Mouse (Mus musculus) right cerebral cortex, postnatal 25 days (tissue): ENCODE data around the gene Vmn2r3.
"Not testable (repeated sequence)": the region's sequence is repeated elsewhere in the genome, so short reads cannot be mapped to it uniquely, and the experiment has no call there.

ENCODE experiments used
- DNase-seq: peaks from one replicate; pipeline ENCODE4 v3.0.0; 2022

Vmn2r3 gene

DNA sequence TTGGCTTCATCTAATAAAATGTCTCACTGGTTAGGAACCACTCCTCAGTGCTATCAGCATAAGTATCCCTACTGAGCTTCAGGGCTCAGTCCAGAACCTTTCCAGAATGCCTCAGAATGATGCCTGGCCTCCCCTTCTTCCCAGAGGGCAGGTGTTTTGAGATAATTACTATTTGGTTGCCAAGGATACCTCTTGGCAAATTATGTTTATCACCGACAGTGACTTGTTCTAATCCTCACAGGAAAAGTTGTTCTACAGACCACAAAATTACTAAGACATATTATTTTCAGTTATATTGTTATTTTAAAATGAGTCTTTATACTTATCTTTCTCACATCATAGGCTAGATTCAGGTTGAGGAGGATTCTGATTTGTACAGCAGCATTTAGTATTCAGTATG, at the start of gene Vmn2r3:
Vmn2r3 (minus strand) TSS at position 101 of the 400 bp plus-strand sequence.
- DNase-seq: no peak

DNA sequence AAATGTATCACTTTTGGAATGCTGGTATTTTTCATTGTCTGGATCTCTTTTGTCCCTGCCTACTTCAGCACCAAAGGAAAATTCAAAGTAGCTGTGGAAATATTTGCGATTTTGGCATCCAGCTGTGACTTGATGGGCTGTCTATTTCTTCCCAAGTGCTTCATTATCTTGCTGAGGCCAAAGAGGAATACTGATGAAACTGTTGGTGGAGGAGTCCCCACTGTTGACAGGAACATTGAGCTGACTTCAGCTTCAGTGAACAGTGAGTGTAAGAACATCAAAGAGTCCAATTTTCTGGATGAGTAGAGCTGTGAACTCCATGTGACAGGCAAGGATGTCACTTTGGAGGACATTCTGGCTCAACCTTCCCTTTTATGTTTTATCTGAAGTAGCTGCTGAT, 43.0 kb upstream of the Vmn2r3 start:
- no peak for DNase-seq

DNA sequence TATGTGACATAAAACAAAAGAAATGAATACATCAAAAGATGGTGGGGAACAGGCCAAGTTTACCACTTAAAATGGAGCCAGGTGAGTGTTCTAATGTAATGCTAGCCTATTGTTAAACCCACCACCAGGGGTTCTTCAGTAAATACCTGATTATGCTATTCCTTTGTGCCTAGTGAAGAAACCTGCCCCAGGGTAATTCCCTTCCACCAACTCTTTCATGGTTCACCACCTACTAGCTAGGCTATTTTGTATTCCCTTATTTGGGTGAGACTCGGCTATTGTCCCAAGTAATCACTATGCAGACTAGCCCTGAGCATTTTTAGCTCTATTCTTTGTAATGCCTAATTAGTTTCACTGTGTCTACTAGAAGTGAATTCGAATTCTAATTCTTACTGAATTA, 32.3 kb upstream of the Vmn2r3 start:
- no peak for DNase-seq

DNA sequence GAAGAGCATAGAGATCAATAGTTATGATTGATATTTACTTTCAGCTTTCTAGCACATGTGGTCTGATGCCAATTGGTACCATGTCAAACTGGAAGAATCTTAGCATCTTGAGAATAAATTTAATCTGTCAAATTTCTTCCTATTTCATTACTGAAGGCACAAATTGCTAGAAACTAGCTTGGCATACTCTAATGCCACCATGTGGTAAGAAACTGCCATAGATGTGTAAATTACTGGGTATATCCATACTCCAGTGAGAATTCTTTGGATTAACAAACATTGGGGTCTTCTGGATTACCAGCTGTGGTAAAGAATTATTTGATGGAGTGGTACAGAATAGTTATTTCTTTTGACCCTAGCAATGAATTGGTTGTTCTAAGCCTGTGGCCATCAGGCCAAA, 17.3 kb upstream of the Vmn2r3 start:
- DNase-seq: no peak

DNA sequence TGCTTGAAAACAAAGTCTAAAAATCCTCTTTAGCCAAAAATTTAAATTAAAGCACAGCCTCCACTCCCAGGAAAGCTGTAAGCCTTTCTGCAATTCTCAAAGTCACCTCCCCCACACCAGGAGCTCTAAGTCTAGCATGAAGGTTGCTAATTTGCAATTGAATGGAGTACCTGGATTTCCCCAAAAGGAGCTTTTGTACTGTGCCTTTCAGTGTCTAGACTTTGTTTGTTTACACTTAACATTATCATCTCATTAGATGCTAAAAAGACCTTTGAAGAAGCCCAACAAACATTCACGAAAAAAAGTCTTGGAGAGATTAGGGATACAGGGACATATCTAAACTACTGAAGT, 23.8 kb downstream of the Vmn2r3 start:
- no peak for DNase-seq

DNA sequence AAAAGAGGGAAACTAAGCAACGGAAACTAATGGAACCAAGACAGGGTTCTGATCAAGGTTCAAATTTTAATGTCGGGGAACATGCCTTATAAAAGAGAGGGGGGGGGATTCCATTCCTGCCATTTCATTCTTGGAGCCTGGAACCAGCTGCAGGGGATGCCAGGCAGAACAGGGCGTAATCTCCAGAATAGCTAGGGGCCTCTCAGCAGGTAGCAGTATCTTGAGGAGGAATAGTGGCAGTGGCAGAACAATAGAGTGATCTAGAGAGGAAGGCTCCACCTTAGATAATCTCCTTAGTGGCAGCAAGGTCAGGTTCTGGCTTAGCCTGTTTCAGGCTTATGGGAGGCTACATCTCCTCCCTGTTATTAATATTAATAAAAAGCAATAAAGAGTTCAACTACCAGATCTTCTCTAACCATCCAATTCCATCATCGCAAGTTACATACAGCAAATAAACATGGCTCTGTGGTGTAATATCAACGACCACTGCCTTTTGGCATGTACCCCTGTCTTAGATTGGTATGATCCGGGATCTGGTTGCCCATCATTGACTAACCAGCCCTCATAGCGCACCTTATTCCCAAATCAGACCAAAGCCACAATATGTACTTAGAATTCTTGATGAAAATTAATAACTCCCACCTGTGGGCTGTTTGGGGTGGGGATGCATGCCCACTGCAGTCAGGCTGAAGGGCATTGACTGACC, 24.3 kb downstream of the Vmn2r3 start:
- DNase-seq: not testable (repeated sequence)

DNA sequence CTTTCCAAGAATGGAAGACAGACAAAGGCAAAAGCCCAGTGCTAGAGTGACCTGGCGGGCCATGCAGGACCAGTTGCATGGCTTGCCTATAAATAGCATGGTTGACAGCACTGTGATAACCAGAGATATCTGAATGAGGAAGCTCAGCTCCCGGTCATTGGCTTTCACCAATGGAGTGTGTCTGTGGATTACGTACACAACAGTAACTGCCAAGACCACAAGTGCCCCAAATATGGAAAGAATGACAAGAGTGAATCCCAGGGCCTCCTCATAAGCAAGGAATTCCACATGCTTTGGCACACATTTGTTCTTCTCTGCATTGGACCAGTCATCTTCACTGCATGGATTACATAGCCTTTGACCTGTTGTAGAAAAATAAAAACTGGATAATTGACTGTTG, 29.9 kb downstream of the Vmn2r3 start:
- DNase-seq: no peak

DNA sequence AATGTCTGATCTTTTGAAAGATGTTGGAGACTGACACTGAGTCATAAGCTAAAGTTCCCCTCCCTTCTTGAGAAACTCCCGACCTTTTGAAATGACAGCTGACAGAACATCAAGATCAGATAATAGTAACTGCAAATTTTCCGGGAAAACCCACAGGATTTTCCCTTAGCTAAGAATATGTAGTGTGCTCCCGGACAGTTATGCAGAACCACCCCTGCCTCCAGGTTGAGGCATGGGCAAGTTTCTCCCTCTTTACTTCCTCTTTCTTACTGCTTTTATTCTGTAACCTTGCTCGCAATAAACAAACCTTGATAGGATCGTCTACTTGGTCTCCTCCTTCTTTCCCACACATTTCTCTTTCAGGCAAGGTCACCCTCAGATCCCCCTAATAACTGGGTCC, 37.9 kb downstream of the Vmn2r3 start:
- DNase-seq: no peak

DNA sequence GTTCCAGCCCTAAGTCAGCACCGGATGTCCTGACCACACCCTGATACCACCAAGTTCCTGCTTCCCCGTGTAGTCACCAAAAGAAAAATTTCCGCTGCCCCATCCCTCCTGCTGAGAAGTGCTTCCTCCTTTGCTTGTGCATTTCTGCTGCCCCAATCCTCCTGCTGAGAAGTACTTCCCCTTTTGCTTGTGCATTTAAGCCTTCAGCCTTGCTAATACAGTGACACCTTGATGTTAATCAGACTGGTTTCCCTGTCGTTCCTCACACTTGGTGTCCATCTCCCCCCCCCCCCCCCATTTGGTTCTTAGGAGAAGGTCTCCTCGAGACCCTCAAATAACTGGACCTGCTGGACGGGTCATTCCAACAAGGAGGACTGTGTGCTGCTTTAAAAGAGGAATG, 39.0 kb downstream of the Vmn2r3 start:
- not testable (repeated sequence) for DNase-seq

DNA sequence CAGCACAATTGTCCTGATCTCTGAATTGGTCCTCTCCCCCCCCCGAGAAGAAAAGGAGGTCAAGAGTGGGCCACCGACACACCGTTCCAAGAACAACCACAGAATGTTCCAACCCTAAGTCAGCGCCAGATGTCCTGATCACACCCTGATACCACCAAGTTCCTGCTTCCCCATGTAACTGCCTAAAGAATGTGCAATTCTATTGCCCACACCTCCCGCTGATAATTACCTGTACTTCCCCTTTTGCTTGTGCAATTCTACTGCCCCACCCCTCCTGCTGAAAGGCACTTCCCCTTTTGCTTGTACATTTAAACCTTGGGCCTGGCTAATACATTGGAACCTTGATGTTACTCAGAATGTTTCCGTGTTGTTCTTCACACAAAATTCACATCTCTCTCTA, 54.0 kb downstream of the Vmn2r3 start:
- not testable (repeated sequence) for DNase-seq

DNA sequence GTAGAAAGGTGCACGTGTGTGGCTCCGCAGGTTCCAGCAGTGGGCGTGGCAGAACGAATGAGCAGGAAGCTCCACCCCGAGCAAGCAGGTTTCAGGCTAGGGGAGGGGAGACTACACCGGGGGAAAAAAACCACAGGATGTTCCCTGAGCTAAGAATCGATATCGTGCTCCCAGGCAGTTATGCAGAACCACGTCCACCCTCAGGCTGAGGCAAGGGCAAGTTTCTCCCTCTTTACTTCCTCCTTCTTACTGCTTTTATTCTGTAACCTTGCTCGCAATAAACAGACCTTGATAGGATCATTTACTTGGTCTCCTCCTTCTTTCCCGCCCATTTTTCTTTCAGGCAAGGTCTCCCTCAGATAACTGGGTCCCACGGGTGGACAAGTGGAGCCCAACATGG, 55.9 kb downstream of the Vmn2r3 start:
- DNase-seq: not testable (repeated sequence)

DNA sequence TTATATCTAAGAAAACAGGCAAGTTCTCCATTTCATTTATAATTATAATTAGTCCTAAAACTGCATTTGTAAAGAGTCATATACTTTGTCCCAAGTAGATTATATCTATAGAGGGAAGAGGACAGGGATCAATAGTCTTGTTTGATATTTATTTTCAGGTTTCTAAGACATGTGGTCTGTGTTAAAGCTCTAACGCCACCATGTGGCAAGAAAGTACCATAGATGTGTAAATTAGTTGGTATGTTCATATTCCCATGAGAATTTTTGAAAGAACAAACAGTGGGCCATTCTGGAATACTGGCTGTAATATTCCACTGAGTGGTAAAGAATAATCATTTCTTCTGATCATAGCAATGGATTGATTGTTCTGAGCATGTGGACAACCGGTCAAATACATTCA, 62.3 kb downstream of the Vmn2r3 start:
- no peak for DNase-seq
